Mouse (Mus musculus) limb, embryonic 15.5 days (tissue): ENCODE results near the gene Ndufv1. TPM values are rescaled to one million over a fixed set of nuclear protein-coding genes. Genes with fewer than 3 reads are reported as not detected.

ENCODE experiments used
- ATAC-seq: fragments of 200-750 bp; cut with Nextera tagmentation; 2 replicates; pipeline ENCODE4 v1.8.0; 2017; ENCODE audit warnings: low read depth, moderate TSS enrichment; ENCODE audit not compliant: insufficient number of reproducible peaks, low FRiP score, low TSS enrichment
- H3K27ac ChIP-seq: fragments of 300-500 bp; sonication (generic); 2 replicates; pipeline ENCODE4 v1.5.1; 2015; ENCODE audit warnings: moderate library complexity, mild to moderate bottlenecking, inconsistent platforms
- H3K27me3 ChIP-seq: fragments of 300-500 bp; sonication (generic); 2 replicates; pipeline ENCODE4 v1.6.1; 2015; ENCODE audit warnings: inconsistent platforms
- H3K36me3 ChIP-seq: fragments of 300-500 bp; sonication (generic); 2 replicates; pipeline ENCODE4 v1.6.1; 2015; ENCODE audit warnings: inconsistent platforms
- H3K4me1 ChIP-seq: fragments of 300-500 bp; sonication (generic); 2 replicates; pipeline ENCODE4 v1.6.1; 2015; ENCODE audit warnings: inconsistent platforms
- H3K4me2 ChIP-seq: fragments of 300-500 bp; sonication (generic); 2 replicates; pipeline ENCODE4 v1.6.1; 2015; ENCODE audit warnings: mild to moderate bottlenecking, inconsistent platforms
- H3K4me3 ChIP-seq: fragments of 300-500 bp; sonication (generic); 2 replicates; pipeline ENCODE4 v1.5.1; 2015; ENCODE audit warnings: mild to moderate bottlenecking, inconsistent platforms
- H3K9ac ChIP-seq: fragments of 300-500 bp; sonication (generic); 2 replicates; pipeline ENCODE4 v1.6.1; 2015; ENCODE audit warnings: inconsistent platforms
- H3K9me3 ChIP-seq: fragments of 300-500 bp; sonication (generic); 2 replicates; pipeline ENCODE4 v1.6.1; 2016; ENCODE audit warnings: inconsistent platforms
- WGBS: fragments of 180-500 bp; shearing (Covaris S2); methylation state at CpG from one replicate; pipeline ENCODE4 v1.1.7; 2015; 5-methylcytosine and 5-hydroxymethylcytosine counted together
- polyA plus RNA-seq: library from polyadenylated mRNA; unstranded; fragments of >200 nt; fragmentation: Nextera tagmentation; extraction: Ambion mirVana; gene quantifications from 2 replicates; pipeline ENCODE4 v1.2.1, GENCODE M21; 2015

The Ndufv1 gene
- polyA plus RNA-seq, 1 experiment from 2014 or later, result 193 TPM

- Histone ChIP-seq H3K4me1 (peaks cover 4% of the 10 kb centered on the region), H3K4me3 (no peak overlapping the region), H3K9ac (no peak overlapping the region), H3K4me2 (no peak overlapping the region), H3K27ac (no peak overlapping the region), H3K36me3 (no peaks in the 10 kb centered on the region), H3K9me3 (no peaks in the 10 kb centered on the region), H3K27me3 (no peaks in the 10 kb centered on the region)
- ATAC-seq, result no peak
- WGBS, result 58% methylated on average over 5 of the region's 5 CpGs
Measured at GRCm38 (mm10) chr19:3960211-3960610, 52.4 kb downstream of the Ndufv1 start.

DNA sequence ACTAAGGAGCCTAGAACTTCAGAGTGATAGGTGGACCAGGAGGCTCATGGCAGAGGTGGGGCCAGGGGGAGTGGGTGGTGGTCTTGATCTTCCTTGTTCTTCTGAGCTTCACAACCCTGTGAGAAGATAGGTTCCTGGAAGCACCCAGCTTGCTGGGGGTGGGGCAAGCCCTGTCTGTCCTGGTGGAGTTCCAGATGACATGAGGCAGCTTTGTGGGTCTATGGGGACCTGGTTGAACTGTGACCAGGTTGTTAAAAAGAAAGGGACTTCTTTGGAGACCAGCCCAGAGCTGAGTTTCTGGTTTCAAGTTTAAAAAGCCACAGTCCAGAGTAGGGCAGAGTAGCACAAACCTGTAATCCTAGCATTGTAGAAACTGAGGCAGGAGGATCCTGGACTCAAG, 53.6 kb downstream of the Ndufv1 start:
- H3K9ac ChIP-seq, result no peak overlapping the region
- peaks cover 4% of the 10 kb centered on the region for H3K4me1 ChIP-seq
- no peak for ATAC-seq
- no peak overlapping the region for H3K4me2 ChIP-seq
- no peak overlapping the region for H3K27ac ChIP-seq
- H3K27me3 ChIP-seq, result no peaks in the 10 kb centered on the region
- H3K4me3 ChIP-seq, result no peak overlapping the region
- H3K9me3 ChIP-seq, result no peaks in the 10 kb centered on the region
- no peaks in the 10 kb centered on the region for H3K36me3 ChIP-seq

- no peak within 1 kb of the TSS for H3K4me3 ChIP-seq
- H3K9me3 ChIP-seq, result no peaks in the 10 kb centered on the region
- 59% methylated on average over 4 of the region's 4 CpGs for WGBS
- H3K27me3 ChIP-seq, result no peaks in the 10 kb centered on the region
- ATAC-seq, result no peak
- no peak within 1 kb of the TSS for H3K9ac ChIP-seq
- no peak within 1 kb of the TSS for H3K27ac ChIP-seq
- H3K4me1 ChIP-seq, result peaks cover 4% of the 10 kb centered on the region
- H3K36me3 ChIP-seq, result no peaks in the 10 kb centered on the region
- no peak within 1 kb of the TSS for H3K4me2 ChIP-seq
Measured at GRCm38 (mm10) chr19:3958470-3958869, 54.1 kb downstream of the Ndufv1 start, which contains the start of gene Aldh3b3. Aldh3b3 (plus strand) TSS chr19:3958645.

Other genes with a start within 250 kb of the Ndufv1 start
- 25.2 and 29.0 TPM in 2 replicates for gene Kmt5b, start 245.4 kb downstream of the Ndufv1 start, polyA plus RNA-seq
- gene Chka, start 161.0 kb downstream of the Ndufv1 start, polyA plus RNA-seq, result 32.3 and 32.7 TPM in 2 replicates
- gene Tcirg1, start 105.7 kb downstream of the Ndufv1 start, polyA plus RNA-seq, result 46.3 and 52.4 TPM in 2 replicates
- gene Ndufs8, start 100.0 kb downstream of the Ndufv1 start, polyA plus RNA-seq, result 244 and 254 TPM in 2 replicates
- 2.7 and 4.2 TPM in 2 replicates for gene Aldh3b1, start 83.0 kb downstream of the Ndufv1 start, polyA plus RNA-seq
- 26.1 and 30.5 TPM in 2 replicates for gene Unc93b1, start 77.6 kb downstream of the Ndufv1 start, polyA plus RNA-seq
- gene Aldh3b3, start 54.2 kb downstream of the Ndufv1 start, polyA plus RNA-seq, result 3.7 and 6.7 TPM in 2 replicates
- 35.9 and 37.2 TPM in 2 replicates for gene Aldh3b2, start 40.5 kb downstream of the Ndufv1 start, polyA plus RNA-seq
- gene Acy3, start 26.2 kb downstream of the Ndufv1 start, polyA plus RNA-seq, result 5.9 and 7.5 TPM in 2 replicates
- not detected in 2 replicates for gene Tbx10, start 20.1 kb downstream of the Ndufv1 start, polyA plus RNA-seq
- 31.5 and 33.4 TPM in 2 replicates for gene Nudt8, start 12.2 kb downstream of the Ndufv1 start, polyA plus RNA-seq
- 3.3 and 3.5 TPM in 2 replicates for gene Gm49405, start 12.2 kb downstream of the Ndufv1 start, polyA plus RNA-seq
- gene Doc2g, start 9.5 kb downstream of the Ndufv1 start, polyA plus RNA-seq, result 3.8 and 4.4 TPM in 2 replicates
- 488 and 537 TPM in 2 replicates for gene Gstp1, start 25.2 kb upstream of the Ndufv1 start, polyA plus RNA-seq
- gene Gstp2, start 33.2 kb upstream of the Ndufv1 start, polyA plus RNA-seq, result 1.4 and 2.3 TPM in 2 replicates
- 0.46 and 0.65 TPM in 2 replicates for gene Gstp3, start 46.8 kb upstream of the Ndufv1 start, polyA plus RNA-seq
- not detected in 2 replicates for gene Cabp2, start 68.8 kb upstream of the Ndufv1 start, polyA plus RNA-seq
- 82.7 and 85.6 TPM in 2 replicates for gene Cdk2ap2, start 84.4 kb upstream of the Ndufv1 start, polyA plus RNA-seq
- 5.6 and 6.2 TPM in 2 replicates for gene Pitpnm1, start 87.2 kb upstream of the Ndufv1 start, polyA plus RNA-seq
- 95.5 and 97.7 TPM in 2 replicates for gene Aip, start 113.1 kb upstream of the Ndufv1 start, polyA plus RNA-seq
- not detected in 2 replicates for gene Gpr152, start 127.0 kb upstream of the Ndufv1 start, polyA plus RNA-seq
- 0.05 and 0.06 TPM in 2 replicates for gene Cabp4, start 131.2 kb upstream of the Ndufv1 start, polyA plus RNA-seq
- 169 and 170 TPM in 2 replicates for gene Coro1b, start 135.8 kb upstream of the Ndufv1 start, polyA plus RNA-seq
- 7.4 and 9.5 TPM in 2 replicates for gene Ptprcap, start 140.8 kb upstream of the Ndufv1 start, polyA plus RNA-seq
- 68.8 and 79.3 TPM in 2 replicates for gene Rps6kb2, start 150.5 kb upstream of the Ndufv1 start, polyA plus RNA-seq
- gene Carns1, start 162.7 kb upstream of the Ndufv1 start, polyA plus RNA-seq, result 1.8 and 2.7 TPM in 2 replicates
- 3.9 and 4.5 TPM in 2 replicates for gene Tbc1d10c, start 178.5 kb upstream of the Ndufv1 start, polyA plus RNA-seq
- gene Ppp1ca, start 179.3 kb upstream of the Ndufv1 start, polyA plus RNA-seq, result 759 and 834 TPM in 2 replicates
- gene Rad9a, start 188.9 kb upstream of the Ndufv1 start, polyA plus RNA-seq, result 31.6 and 33.5 TPM in 2 replicates
- gene Clcf1, start 201.4 kb upstream of the Ndufv1 start, polyA plus RNA-seq, result 8.1 and 8.4 TPM in 2 replicates
- gene AC109138.7, start 201.6 kb upstream of the Ndufv1 start, polyA plus RNA-seq, result not detected in 2 replicates
- gene Pold4, start 219.1 kb upstream of the Ndufv1 start, polyA plus RNA-seq, result 27.7 and 35.9 TPM in 2 replicates